Comparison of ENCODE assay signal across 11 mouse cellular contexts in the genomic region with DNA sequence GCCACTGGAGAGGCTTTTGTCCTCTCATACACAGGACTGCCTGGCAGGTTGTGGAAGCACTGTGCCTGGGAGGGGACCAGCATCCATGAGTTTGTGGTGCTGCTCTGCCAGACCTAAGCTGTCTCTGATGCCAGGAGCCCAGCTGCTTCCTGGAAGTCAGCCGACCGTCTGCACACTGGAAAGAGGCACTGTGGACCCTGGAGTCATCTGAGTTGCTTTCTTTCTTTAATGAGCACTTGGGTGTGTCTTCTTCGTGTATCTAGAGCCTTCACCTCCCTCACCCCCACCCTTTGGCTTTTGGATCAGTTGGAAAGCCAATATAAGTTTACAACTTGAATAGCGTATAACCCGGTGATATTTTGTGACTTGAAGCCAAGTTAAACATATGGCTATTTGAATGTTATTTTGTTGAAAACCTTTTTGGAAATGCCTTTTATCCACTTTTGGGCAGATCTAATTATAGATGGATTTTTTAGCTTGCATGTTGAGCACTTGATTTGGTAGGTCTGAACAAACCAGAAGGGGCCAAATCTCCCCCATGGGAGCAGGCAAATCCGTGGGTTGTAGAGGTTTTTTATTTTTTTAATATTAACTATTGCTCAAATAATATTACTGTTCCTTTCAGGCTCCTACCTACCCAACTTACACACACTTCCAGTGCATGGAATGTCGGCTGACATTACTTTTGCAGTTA.
A peak's percentile ranks its signal among the peaks of the same experiment; 100 is the strongest.
DNase-seq lines count a peak whose midpoint lies in the region; ATAC-seq and TF ChIP-seq lines count a peak whose summit lies in the region.
"Had no signal": no experiment of that assay in that cellular context is flagged by ENCODE, and none has a peak within 500 bp of the region (broad histone marks: within the 10 kb centered on the region; RNA-seq: fewer than 3 reads in every experiment).

No protein-coding gene starts in this region.

- H3K4me2 ChIP-seq in hindbrain, embryonic 14.5 days (replicated peaks): no peak overlapping the region
- H3K4me2 ChIP-seq in hindbrain, embryonic 13.5 days: no peak overlapping the region
- no peak overlapping the region for H3K4me2 ChIP-seq in midbrain, postnatal 0 days (ENCODE audit: low read depth, low read length, poor library complexity, severe bottlenecking)
- no peak overlapping the region for H3K4me2 ChIP-seq in midbrain, embryonic 11.5 days
- H3K4me2 ChIP-seq: lung, embryonic 15.5 days; midbrain, embryonic 12.5 days; neural tube, embryonic 15.5 days had no signal

- no peak for ATAC-seq in hindbrain, embryonic 14.5 days (ENCODE audit: low FRiP score)
- ATAC-seq in hindbrain, embryonic 13.5 days (ENCODE audit: low FRiP score): no peak
- no peak; the same call in 1 of the 2 replicates for ATAC-seq in midbrain, postnatal 0 days (ENCODE audit: low FRiP score)
- ATAC-seq in midbrain, embryonic 11.5 days (ENCODE audit: low FRiP score): no peak

- H3K27me3 ChIP-seq in hindbrain, embryonic 14.5 days (ENCODE audit: control insufficient read depth, insufficient read depth, low read length): no peaks in the 10 kb centered on the region
- H3K27me3 ChIP-seq in hindbrain, embryonic 13.5 days: peaks cover 3% of the 10 kb centered on the region; the same call in 1 of the 2 replicates
- H3K27me3 ChIP-seq in midbrain, postnatal 0 days (ENCODE audit: insufficient read depth, low read length): no peaks in the 10 kb centered on the region; the same call in 1 of the 2 replicates
- no peaks in the 10 kb centered on the region for H3K27me3 ChIP-seq in midbrain, embryonic 11.5 days (ENCODE audit: control insufficient read depth, insufficient read depth, low read length)
- H3K27me3 ChIP-seq in limb, embryonic 10.5 days (ENCODE audit: low read depth, poor library complexity, severe bottlenecking): no peaks in the 10 kb centered on the region
- H3K27me3 ChIP-seq: lung, embryonic 15.5 days; midbrain, embryonic 12.5 days; neural tube, embryonic 15.5 days had no signal

- no peaks in the 10 kb centered on the region for H3K4me1 ChIP-seq in hindbrain, embryonic 14.5 days (replicated peaks; ENCODE audit: control insufficient read depth, insufficient read depth, low read length)
- no peaks in the 10 kb centered on the region for H3K4me1 ChIP-seq in hindbrain, embryonic 13.5 days (replicated peaks)
- H3K4me1 ChIP-seq in midbrain, postnatal 0 days (ENCODE audit: insufficient read depth, low read length): no peaks in the 10 kb centered on the region
- no peaks in the 10 kb centered on the region for H3K4me1 ChIP-seq in midbrain, embryonic 11.5 days (ENCODE audit: control insufficient read depth, insufficient read depth, low read length)
- H3K4me1 ChIP-seq in limb, embryonic 10.5 days: no peaks in the 10 kb centered on the region
- H3K4me1 ChIP-seq: midbrain, embryonic 12.5 days; neural tube, embryonic 15.5 days had no signal

- no peaks in the 10 kb centered on the region for H3K36me3 ChIP-seq in hindbrain, embryonic 14.5 days (replicated peaks; ENCODE audit: control insufficient read depth, insufficient read depth)
- H3K36me3 ChIP-seq in hindbrain, embryonic 13.5 days: no peaks in the 10 kb centered on the region
- no peaks in the 10 kb centered on the region for H3K36me3 ChIP-seq in midbrain, postnatal 0 days (ENCODE audit: insufficient read depth, low read length)
- H3K36me3 ChIP-seq in midbrain, embryonic 11.5 days (ENCODE audit: control insufficient read depth, insufficient read depth, low read length): no peaks in the 10 kb centered on the region
- no peaks in the 10 kb centered on the region for H3K36me3 ChIP-seq in limb, embryonic 10.5 days
- H3K36me3 ChIP-seq: lung, embryonic 15.5 days; midbrain, embryonic 12.5 days; neural tube, embryonic 15.5 days had no signal

- TF ChIP-seq CTCF in midbrain, postnatal 0 days (IDR thresholded peaks at IDR 0.05): no peak

- WGBS in hindbrain, embryonic 14.5 days: 69% methylated on average over 7 of the region's 7 CpGs
- 75% methylated on average over 7 of the region's 7 CpGs for WGBS in hindbrain, embryonic 13.5 days
- 66% methylated on average over 7 of the region's 7 CpGs for WGBS in midbrain, postnatal 0 days
- WGBS in midbrain, embryonic 11.5 days: 83% methylated on average over 7 of the region's 7 CpGs
- WGBS in limb, embryonic 10.5 days: 80% methylated on average over 7 of the region's 7 CpGs

- H3K9me3 ChIP-seq in hindbrain, embryonic 14.5 days (ENCODE audit: control insufficient read depth, low read length): no peaks in the 10 kb centered on the region
- H3K9me3 ChIP-seq in hindbrain, embryonic 13.5 days: no peaks in the 10 kb centered on the region
- H3K9me3 ChIP-seq in midbrain, postnatal 0 days (ENCODE audit: low read length): no peaks in the 10 kb centered on the region
- no peaks in the 10 kb centered on the region for H3K9me3 ChIP-seq in midbrain, embryonic 11.5 days (ENCODE audit: control insufficient read depth, low read length)
- H3K9me3 ChIP-seq in limb, embryonic 10.5 days (replicated peaks): no peaks in the 10 kb centered on the region
- H3K9me3 ChIP-seq: lung, embryonic 15.5 days; midbrain, embryonic 12.5 days; neural tube, embryonic 15.5 days had no signal

- no peak overlapping the region for H3K27ac ChIP-seq in hindbrain, embryonic 14.5 days
- no peak overlapping the region for H3K27ac ChIP-seq in hindbrain, embryonic 13.5 days
- no peak overlapping the region for H3K27ac ChIP-seq in midbrain, postnatal 0 days (ENCODE audit: low read depth, low read length)
- no peak overlapping the region for H3K27ac ChIP-seq in midbrain, embryonic 11.5 days (ENCODE audit: low read depth, low read length)
- H3K27ac ChIP-seq in limb, embryonic 10.5 days: no peak overlapping the region
- H3K27ac ChIP-seq: lung, embryonic 15.5 days; midbrain, embryonic 12.5 days; neural tube, embryonic 15.5 days had no signal

- no peak overlapping the region for H3K4me3 ChIP-seq in hindbrain, embryonic 14.5 days (replicated peaks; ENCODE audit: low read length)
- no peak overlapping the region for H3K4me3 ChIP-seq in hindbrain, embryonic 13.5 days
- no peak overlapping the region for H3K4me3 ChIP-seq in midbrain, postnatal 0 days (ENCODE audit: low read depth, low read length)
- H3K4me3 ChIP-seq in midbrain, embryonic 11.5 days (ENCODE audit: low read depth, low read length): no peak overlapping the region
- no peak overlapping the region for H3K4me3 ChIP-seq in limb, embryonic 10.5 days
- H3K4me3 ChIP-seq: lung, embryonic 15.5 days; midbrain, embryonic 12.5 days; neural tube, embryonic 15.5 days had no signal

- peak; percentile 49 for DNase-seq in hindbrain, embryonic 14.5 days (ENCODE audit: low spot score)
- peak; percentile 79 for DNase-seq in midbrain, postnatal 0 days (ENCODE audit: low spot score)
- DNase-seq in midbrain, embryonic 11.5 days (ENCODE audit: low spot score, missing footprints): no peak
- peak; percentile 62 for DNase-seq in cerebellum, adult 9-10 months
- peak; percentile 23 for DNase-seq in limb, embryonic 10.5 days (ENCODE audit: low spot score)
- DNase-seq in ovary, adult 18-20 months (ENCODE audit: low spot score): no peak
- DNase-seq: thymus, adult 18-20 months had no signal

- no peak overlapping the region for H3K9ac ChIP-seq in hindbrain, embryonic 14.5 days
- H3K9ac ChIP-seq in hindbrain, embryonic 13.5 days: no peak overlapping the region
- no peak overlapping the region for H3K9ac ChIP-seq in midbrain, postnatal 0 days (replicated peaks; ENCODE audit: low read length, poor library complexity, severe bottlenecking)
- H3K9ac ChIP-seq in midbrain, embryonic 11.5 days (ENCODE audit: low read length): no peak overlapping the region
- H3K9ac ChIP-seq: lung, embryonic 15.5 days; midbrain, embryonic 12.5 days; neural tube, embryonic 15.5 days had no signal

Comparison
In these comparisons a context has a peak if more than half of its experiments do, and no peak if none do; other contexts are left out.
1. DNase-seq: peak in hindbrain, embryonic 14.5 days (single experiment), midbrain, postnatal 0 days (single experiment), cerebellum, adult 9-10 months (single experiment) and limb, embryonic 10.5 days (single experiment); none in midbrain, embryonic 11.5 days (single experiment) and ovary, adult 18-20 months (single experiment).